Mouse (Mus musculus) limb, embryonic 10.5 days (tissue): ENCODE measurements at regions not wholly inside any gene's neighbourhood (a gene's known extent, or its start where the extent isn't known, plus 50 kb on each side); places are given as distances from the start of the nearest gene placed in this dataset.

Source experiments
- DNase-seq: peaks from one replicate; pipeline ENCODE4 v3.0.0-alpha.2; 2017; ENCODE audit warnings: low spot score
- H3K27ac ChIP-seq: fragments of 300-500 bp; sonication (generic); 2 replicates; pipeline ENCODE4 v1.5.1; 2016; ENCODE audit warnings: mild to moderate bottlenecking
- H3K27me3 ChIP-seq: fragments of 300-500 bp; sonication (generic); 2 replicates; pipeline ENCODE4 v1.6.1; 2016; ENCODE audit warnings: low read depth, mild to moderate bottlenecking; ENCODE audit not compliant: poor library complexity, severe bottlenecking
- H3K36me3 ChIP-seq: fragments of 300-500 bp; sonication (generic); 2 replicates; pipeline ENCODE4 v1.6.1; 2016; ENCODE audit warnings: mild to moderate bottlenecking, moderate library complexity
- H3K4me1 ChIP-seq: fragments of 300-500 bp; sonication (generic); 2 replicates; pipeline ENCODE4 v1.6.1; 2016
- H3K4me3 ChIP-seq: fragments of 300-500 bp; sonication (generic); 2 replicates; pipeline ENCODE4 v1.5.1; 2016; ENCODE audit warnings: mild to moderate bottlenecking, moderate library complexity
- H3K9me3 ChIP-seq: fragments of 300-500 bp; sonication (generic); replicated peaks from 2 replicates; pipeline ENCODE4 v1.6.1; 2016; ENCODE audit warnings: mild to moderate bottlenecking
- WGBS: fragments of 180-500 bp; shearing (Covaris S2); methylation state at CpG from one replicate; pipeline ENCODE4 v1.1.7; 2016; 5-methylcytosine and 5-hydroxymethylcytosine counted together

DNA sequence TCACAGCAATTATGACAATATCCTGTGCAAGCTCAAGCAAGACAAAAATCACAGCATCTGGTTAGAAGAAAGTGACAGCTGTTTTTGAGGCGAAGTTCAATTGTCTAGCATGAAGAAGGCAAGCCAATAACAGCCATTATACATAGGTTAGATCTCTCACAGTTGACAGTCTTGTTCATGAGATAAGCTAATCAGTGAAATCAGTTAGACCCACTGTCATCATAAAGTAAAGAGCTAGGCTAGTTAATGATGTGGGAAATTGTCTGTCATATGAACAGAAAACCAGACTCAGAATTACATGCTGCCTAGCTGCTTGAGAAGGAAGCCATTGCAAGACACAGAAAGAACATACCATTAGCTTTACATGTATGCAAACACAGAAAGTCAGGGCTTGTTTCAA lies 470.2 kb upstream of the 5930422O12Rik start:
- Histone ChIP-seq H3K4me3 (no peak overlapping the region), H3K9me3 (no peaks in the 10 kb centered on the region), H3K27ac (no peak overlapping the region), H3K4me1 (no peaks in the 10 kb centered on the region), H3K36me3 (no peaks in the 10 kb centered on the region), H3K27me3 (no peaks in the 10 kb centered on the region)
- WGBS: 94% methylated on average over 1 of the region's 1 CpGs
- DNase-seq: no peak

DNA sequence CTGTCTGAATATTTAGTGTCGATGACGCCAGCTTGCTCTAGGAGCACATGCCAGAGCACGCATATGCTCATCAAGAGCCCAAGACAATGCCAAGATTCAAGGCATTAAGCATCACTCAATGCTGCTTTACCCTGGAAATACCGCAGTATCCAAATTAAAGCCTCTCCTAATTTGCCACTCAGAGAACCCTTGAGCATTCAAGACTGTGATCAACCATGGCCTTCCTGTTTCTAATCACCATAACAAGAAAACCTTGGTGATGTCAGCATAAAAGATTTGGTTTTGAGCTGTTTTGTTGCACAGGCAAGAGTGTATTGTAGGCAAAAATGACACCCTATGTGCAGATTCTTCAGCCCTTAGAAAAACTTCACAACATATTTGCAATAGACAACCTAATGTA lies 469.7 kb upstream of the 5930422O12Rik start:
- Histone ChIP-seq H3K27me3 (no peaks in the 10 kb centered on the region), H3K4me3 (no peak overlapping the region), H3K27ac (no peak overlapping the region), H3K9me3 (no peaks in the 10 kb centered on the region), H3K36me3 (no peaks in the 10 kb centered on the region), H3K4me1 (no peaks in the 10 kb centered on the region)
- WGBS: 88% methylated on average over 4 of the region's 4 CpGs
- no peak for DNase-seq

- DNase-seq: no peak
- Histone ChIP-seq H3K27ac (no peak overlapping the region), H3K4me1 (no peaks in the 10 kb centered on the region), H3K36me3 (no peaks in the 10 kb centered on the region), H3K9me3 (no peaks in the 10 kb centered on the region), H3K4me3 (no peak overlapping the region), H3K27me3 (no peaks in the 10 kb centered on the region)
- 97% methylated on average over 12 of the region's 12 CpGs for WGBS
These were observed 469.0 kb upstream of the 5930422O12Rik start for GRCm38 (mm10) chr8:32959326-32960064.

DNA sequence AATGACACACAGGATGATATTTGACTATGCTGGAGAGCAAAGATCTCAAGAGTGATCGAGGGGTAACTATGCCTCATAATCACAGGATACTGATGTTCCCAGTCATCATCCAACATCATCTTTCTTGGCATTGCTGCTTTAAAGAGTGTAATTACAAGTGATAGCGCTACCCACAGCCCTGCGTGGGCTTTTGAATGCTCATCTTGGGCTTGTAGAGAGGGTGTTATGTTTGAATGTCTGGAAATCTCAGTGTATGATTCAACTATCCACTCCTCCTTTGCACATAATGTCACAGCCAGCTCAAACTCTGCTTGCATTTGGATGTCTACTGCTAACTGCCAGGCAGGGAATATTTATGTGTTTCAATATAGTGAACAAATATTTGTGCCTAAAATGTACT lies 438.3 kb upstream of the 5930422O12Rik start:
- no peak overlapping the region for H3K4me3 ChIP-seq
- DNase-seq: no peak
- no peaks in the 10 kb centered on the region for H3K4me1 ChIP-seq
- no peaks in the 10 kb centered on the region for H3K36me3 ChIP-seq
- H3K27me3 ChIP-seq: no peaks in the 10 kb centered on the region
- H3K27ac ChIP-seq: no peak overlapping the region
- H3K9me3 ChIP-seq: no peaks in the 10 kb centered on the region
- 96% methylated on average over 3 of the region's 3 CpGs for WGBS

DNA sequence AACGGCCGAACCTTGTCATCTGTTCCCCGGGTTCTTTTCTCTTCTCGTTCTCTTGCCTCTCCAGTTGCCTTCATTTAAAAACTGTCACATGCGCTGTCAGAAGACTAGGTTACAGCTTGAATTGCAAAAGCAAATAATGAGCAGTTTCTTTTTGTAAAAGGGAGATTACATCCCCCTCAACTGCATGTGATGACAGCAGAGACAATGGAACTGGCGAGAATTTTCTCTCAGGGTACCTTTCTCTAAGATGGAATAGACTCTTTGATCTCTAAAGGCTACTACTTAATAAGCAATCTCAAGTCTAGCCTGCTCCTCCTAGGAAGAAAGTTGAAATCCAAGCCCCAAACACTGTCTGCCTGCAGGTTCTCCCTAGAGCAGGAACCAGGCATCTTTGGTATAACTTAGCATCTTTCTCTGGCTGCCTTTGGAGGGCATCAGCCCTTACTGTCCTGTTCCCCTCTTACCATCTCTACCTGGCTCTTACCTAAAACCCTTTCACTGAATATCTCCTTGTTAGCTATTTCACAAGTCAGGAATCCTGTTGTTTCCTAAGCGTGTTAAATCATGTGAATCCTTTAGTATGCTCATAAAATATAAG lies 424.4 kb upstream of the 5930422O12Rik start:
- Histone ChIP-seq H3K27ac (no peak overlapping the region), H3K9me3 (no peaks in the 10 kb centered on the region), H3K36me3 (no peaks in the 10 kb centered on the region), H3K4me3 (no peak overlapping the region), H3K4me1 (no peaks in the 10 kb centered on the region), H3K27me3 (no peaks in the 10 kb centered on the region)
- DNase-seq: no peak
- 79% methylated on average over 7 of the region's 7 CpGs for WGBS

- H3K9me3 ChIP-seq: no peaks in the 10 kb centered on the region
- 50% methylated on average over 2 of the region's 2 CpGs for WGBS
- no peaks in the 10 kb centered on the region for H3K27me3 ChIP-seq
- no peaks in the 10 kb centered on the region for H3K4me1 ChIP-seq
- DNase-seq: no peak
- H3K27ac ChIP-seq: no peak overlapping the region
- H3K36me3 ChIP-seq: no peaks in the 10 kb centered on the region
- H3K4me3 ChIP-seq: no peak overlapping the region
These were observed 423.9 kb upstream of the 5930422O12Rik start for GRCm38 (mm10) chr8:33004570-33004969.

- Histone ChIP-seq H3K36me3 (no peaks in the 10 kb centered on the region), H3K4me3 (no peak overlapping the region), H3K9me3 (no peaks in the 10 kb centered on the region), H3K27me3 (no peaks in the 10 kb centered on the region), H3K27ac (no peak overlapping the region), H3K4me1 (no peaks in the 10 kb centered on the region)
- no peak for DNase-seq
These were observed 418.4 kb upstream of the 5930422O12Rik start for GRCm38 (mm10) chr8:33010106-33010505.

- Histone ChIP-seq H3K27ac (no peak overlapping the region), H3K4me1 (no peaks in the 10 kb centered on the region), H3K36me3 (no peaks in the 10 kb centered on the region), H3K9me3 (no peaks in the 10 kb centered on the region), H3K4me3 (no peak overlapping the region), H3K27me3 (no peaks in the 10 kb centered on the region)
- DNase-seq: no peak
- 81% methylated on average over 6 of the region's 6 CpGs for WGBS
These were observed 415.7 kb upstream of the 5930422O12Rik start for GRCm38 (mm10) chr8:33012784-33013183.

GRCm38 (mm10) chr8:33015861-33016260 lies 412.6 kb upstream of the 5930422O12Rik start:
- 79% methylated on average over 3 of the region's 3 CpGs for WGBS
- H3K9me3 ChIP-seq: no peaks in the 10 kb centered on the region
- H3K27me3 ChIP-seq: no peaks in the 10 kb centered on the region
- H3K27ac ChIP-seq: no peak overlapping the region
- no peaks in the 10 kb centered on the region for H3K4me1 ChIP-seq
- no peak for DNase-seq
- H3K4me3 ChIP-seq: no peak overlapping the region
- H3K36me3 ChIP-seq: no peaks in the 10 kb centered on the region

GRCm38 (mm10) chr8:33026973-33027372 lies 401.5 kb upstream of the 5930422O12Rik start:
- DNase-seq: no peak
- WGBS: 76% methylated on average over 4 of the region's 4 CpGs
- no peaks in the 10 kb centered on the region for H3K4me1 ChIP-seq
- no peaks in the 10 kb centered on the region for H3K36me3 ChIP-seq
- no peak overlapping the region for H3K27ac ChIP-seq
- H3K27me3 ChIP-seq: no peaks in the 10 kb centered on the region
- H3K4me3 ChIP-seq: no peak overlapping the region
- no peaks in the 10 kb centered on the region for H3K9me3 ChIP-seq

- Histone ChIP-seq H3K4me3 (no peak overlapping the region), H3K36me3 (no peaks in the 10 kb centered on the region), H3K9me3 (no peaks in the 10 kb centered on the region), H3K4me1 (no peaks in the 10 kb centered on the region), H3K27ac (no peak overlapping the region), H3K27me3 (no peaks in the 10 kb centered on the region)
- DNase-seq: no peak
- WGBS: 80% methylated on average over 3 of the region's 3 CpGs
These were observed 399.1 kb upstream of the 5930422O12Rik start for GRCm38 (mm10) chr8:33029453-33029852.

DNA sequence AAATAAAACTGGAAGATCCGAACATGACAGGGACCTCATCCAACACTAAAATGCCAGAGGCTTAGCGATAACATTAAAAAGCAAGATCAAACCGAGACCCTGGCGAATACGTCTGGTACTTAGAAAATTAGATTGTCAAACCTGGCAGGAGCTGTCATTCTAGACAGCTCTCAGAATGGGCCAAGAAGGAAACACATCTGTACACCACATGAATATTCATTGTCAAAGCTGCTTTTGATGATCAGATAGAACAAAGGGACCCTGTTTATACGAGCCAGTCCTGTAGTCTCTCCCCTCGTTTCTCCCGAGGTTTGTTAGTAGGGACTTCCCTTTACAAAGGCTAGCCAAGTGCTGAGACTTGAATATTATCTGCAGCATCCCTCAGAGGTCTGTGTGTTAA lies 376.5 kb upstream of the 5930422O12Rik start:
- no peak overlapping the region for H3K4me3 ChIP-seq
- H3K27me3 ChIP-seq: no peaks in the 10 kb centered on the region
- H3K27ac ChIP-seq: no peak overlapping the region
- H3K4me1 ChIP-seq: no peaks in the 10 kb centered on the region
- H3K9me3 ChIP-seq: no peaks in the 10 kb centered on the region; the same call in 1 of the 2 replicates
- H3K36me3 ChIP-seq: no peaks in the 10 kb centered on the region
- 86% methylated on average over 8 of the region's 8 CpGs for WGBS
- DNase-seq: no peak

GRCm38 (mm10) chr8:33065566-33065965 lies 362.9 kb upstream of the 5930422O12Rik start:
- H3K36me3 ChIP-seq: no peaks in the 10 kb centered on the region
- WGBS: 85% methylated on average over 3 of the region's 3 CpGs

GRCm38 (mm10) chr8:33066168-33066567 lies 362.3 kb upstream of the 5930422O12Rik start:
- no peak overlapping the region for H3K27ac ChIP-seq
- H3K4me1 ChIP-seq: no peaks in the 10 kb centered on the region
- WGBS: 86% methylated on average over 6 of the region's 6 CpGs

More at GRCm38 (mm10) chr8:33065566-33065965, 362.9 kb upstream of the 5930422O12Rik start:
- H3K27me3 ChIP-seq: no peaks in the 10 kb centered on the region
- no peaks in the 10 kb centered on the region for H3K4me1 ChIP-seq
- DNase-seq: no peak
- H3K9me3 ChIP-seq: no peaks in the 10 kb centered on the region
- no peak overlapping the region for H3K27ac ChIP-seq
- no peak overlapping the region for H3K4me3 ChIP-seq

More at GRCm38 (mm10) chr8:33066168-33066567, 362.3 kb upstream of the 5930422O12Rik start:
- H3K9me3 ChIP-seq: no peaks in the 10 kb centered on the region
- H3K27me3 ChIP-seq: no peaks in the 10 kb centered on the region
- H3K36me3 ChIP-seq: no peaks in the 10 kb centered on the region
- no peak overlapping the region for H3K4me3 ChIP-seq
- no peak for DNase-seq
